Mouse (Mus musculus): ENCODE results near the gene Bclaf3.

DNA sequence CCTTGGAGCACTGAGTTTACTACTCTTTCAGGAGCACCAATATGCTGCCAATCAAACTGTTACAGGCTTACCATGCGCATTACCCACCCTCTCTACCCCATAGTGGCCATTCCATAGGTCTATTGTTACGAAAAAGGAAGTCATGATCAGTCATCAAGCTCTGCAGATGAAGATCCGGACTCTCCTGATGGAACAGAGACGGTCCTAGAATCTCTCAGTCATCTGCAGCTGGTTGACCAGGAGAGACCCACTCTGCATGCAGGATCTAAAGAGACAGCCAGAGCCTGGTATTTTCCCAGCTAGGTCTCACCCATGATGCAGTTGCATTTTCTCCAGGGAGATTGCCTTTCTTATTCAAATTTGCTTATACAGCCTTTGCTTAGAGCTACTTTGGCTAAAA lies 3.8 kb upstream of the Bclaf3 start:
- TF ChIP-seq POLR2AphosphoS5 (IDR thresholded peaks at IDR 0.05; ENCODE audit: borderline replicate concordance, low read depth, low read length) (no peak), MXI1 (IDR thresholded peaks at IDR 0.05; ENCODE audit: low read depth, low read length) (no peak), TCF12 (IDR thresholded peaks at IDR 0.05; ENCODE audit: low read depth, low read length) (no peak), E2F4 (IDR thresholded peaks at IDR 0.05; ENCODE audit: borderline replicate concordance, low read depth, low read length) (no peak), GATA1 (IDR thresholded peaks at IDR 0.05; ENCODE audit: low read depth, low read length) (no peak), POLR2A (IDR thresholded peaks at IDR 0.05; ENCODE audit: control insufficient read depth in 1 of 2, insufficient read depth in 1 of 2, low read depth in 1 of 2, low read length in 2 of 2, poor library complexity in 1 of 2) (no peak), CTCF (IDR thresholded peaks at IDR 0.05 in 2 of 3, conservative IDR thresholded peaks at IDR 0.05 in 1 of 3; ENCODE audit: control insufficient read depth in 1 of 3, insufficient read depth in 1 of 3, low read depth in 2 of 3, low read length in 3 of 3, poor library complexity in 1 of 3, severe bottlenecking in 1 of 3) (no peak), ETS1 (IDR thresholded peaks at IDR 0.05; ENCODE audit: low read depth, low read length) (no peak), UBTF (IDR thresholded peaks at IDR 0.05; ENCODE audit: borderline replicate concordance, insufficient read depth, low read depth, low read length) (no peak), HCFC1 (IDR thresholded peaks at IDR 0.05; ENCODE audit: low read depth, low read length) (no peak), NELFE (IDR thresholded peaks at IDR 0.05; ENCODE audit: low read depth, low read length) (no peak)

Measured in MEL (cell line).